Mouse (Mus musculus) testis, adult 2 months (tissue): Measurements from ENCODE around the gene Clec11a.

Experiments used
- CTCF ChIP-seq: fragments of 200-500 bp; IDR thresholded peaks from 2 replicates; pipeline ENCODE4 v1.5.1; 2012; ENCODE audit warnings: low read depth, mild to moderate bottlenecking, inconsistent platforms, low read length, moderate library complexity; ENCODE audit not compliant: control insufficient read depth, insufficient read depth, insufficient replicate concordance
- POLR2A ChIP-seq: fragments of 200-500 bp; IDR thresholded peaks from 2 replicates; pipeline ENCODE4 v1.6.1; 2012; ENCODE audit warnings: low read depth, mild to moderate bottlenecking, inconsistent platforms, low read length, moderate library complexity; ENCODE audit not compliant: control insufficient read depth

GRCm38 (mm10) chr7:44269397-44269796 is 37.3 kb downstream of the Clec11a start:
- TF ChIP-seq CTCF (no peak), POLR2A (no peak)
